Mouse (Mus musculus): ENCODE results near the gene Prkaa1. TPM values are rescaled to one million over a fixed set of nuclear protein-coding genes. Genes with fewer than 3 reads are reported as not detected.
"Not testable (repeated sequence)": the region's sequence is repeated elsewhere in the genome, so short reads cannot be mapped to it uniquely, and the experiment has no call there.

The Prkaa1 gene
- polyA plus RNA-seq, 1 experiment from 2014 or later: 23.1 TPM

DNA sequence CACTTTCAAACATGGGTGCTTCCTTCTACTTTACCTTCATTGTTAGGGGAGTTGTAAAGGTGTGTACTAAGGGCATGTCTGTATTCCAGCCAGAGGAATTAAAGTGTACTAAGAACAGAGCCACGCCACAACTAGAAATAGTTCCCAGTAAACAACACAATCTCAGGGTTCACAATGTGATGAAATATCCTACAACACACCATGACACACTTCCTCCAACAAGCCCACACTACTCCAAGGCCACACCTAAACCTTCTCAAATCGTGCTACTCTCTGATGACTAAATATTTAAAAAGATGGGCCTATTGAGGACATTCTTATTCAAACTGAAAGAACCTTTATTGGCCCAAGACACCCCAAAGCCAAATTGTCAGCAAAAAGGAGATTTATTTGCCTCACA, 16.2 kb upstream of the Prkaa1 start:
- Histone ChIP-seq H3K9me3 (ENCODE audit: control insufficient read depth, low read length) (no peaks in the 10 kb centered on the region), H3K4me1 (ENCODE audit: control insufficient read depth, insufficient read depth, low read length) (no peaks in the 10 kb centered on the region), H3K27ac (ENCODE audit: low read length) (no peak overlapping the region), H3K4me3 (ENCODE audit: low read length) (no peak overlapping the region), H3K4me2 (ENCODE audit: low read depth, low read length) (no peak overlapping the region), H3K9ac (ENCODE audit: low read depth, low read length) (no peak overlapping the region), H3K36me3 (ENCODE audit: control insufficient read depth, insufficient read depth, low read length) (peaks cover 14% of the 10 kb centered on the region), H3K27me3 (replicated peaks; ENCODE audit: control insufficient read depth, insufficient read depth, low read length) (no peaks in the 10 kb centered on the region)
- ATAC-seq: no peak
- WGBS: 75% methylated on average over 2 of the region's 2 CpGs

- no peak for ATAC-seq
- no peak overlapping the region for H3K9ac ChIP-seq (ENCODE audit: low read depth, low read length)
- WGBS: 57% methylated on average over 5 of the region's 5 CpGs
- no peaks in the 10 kb centered on the region for H3K4me1 ChIP-seq (ENCODE audit: control insufficient read depth, insufficient read depth, low read length)
- no peak overlapping the region for H3K27ac ChIP-seq (ENCODE audit: low read length)
- no peaks in the 10 kb centered on the region for H3K9me3 ChIP-seq (ENCODE audit: control insufficient read depth, low read length)
- H3K36me3 ChIP-seq (ENCODE audit: control insufficient read depth, insufficient read depth, low read length): peaks cover 11% of the 10 kb centered on the region
- H3K4me2 ChIP-seq (ENCODE audit: low read depth, low read length): no peak overlapping the region
- no peaks in the 10 kb centered on the region for H3K27me3 ChIP-seq (replicated peaks; ENCODE audit: control insufficient read depth, insufficient read depth, low read length)
- no peak overlapping the region for H3K4me3 ChIP-seq (ENCODE audit: low read length)
Observed at GRCm38 (mm10) chr15:5128176-5128940, 15.3 kb upstream of the Prkaa1 start.

DNA sequence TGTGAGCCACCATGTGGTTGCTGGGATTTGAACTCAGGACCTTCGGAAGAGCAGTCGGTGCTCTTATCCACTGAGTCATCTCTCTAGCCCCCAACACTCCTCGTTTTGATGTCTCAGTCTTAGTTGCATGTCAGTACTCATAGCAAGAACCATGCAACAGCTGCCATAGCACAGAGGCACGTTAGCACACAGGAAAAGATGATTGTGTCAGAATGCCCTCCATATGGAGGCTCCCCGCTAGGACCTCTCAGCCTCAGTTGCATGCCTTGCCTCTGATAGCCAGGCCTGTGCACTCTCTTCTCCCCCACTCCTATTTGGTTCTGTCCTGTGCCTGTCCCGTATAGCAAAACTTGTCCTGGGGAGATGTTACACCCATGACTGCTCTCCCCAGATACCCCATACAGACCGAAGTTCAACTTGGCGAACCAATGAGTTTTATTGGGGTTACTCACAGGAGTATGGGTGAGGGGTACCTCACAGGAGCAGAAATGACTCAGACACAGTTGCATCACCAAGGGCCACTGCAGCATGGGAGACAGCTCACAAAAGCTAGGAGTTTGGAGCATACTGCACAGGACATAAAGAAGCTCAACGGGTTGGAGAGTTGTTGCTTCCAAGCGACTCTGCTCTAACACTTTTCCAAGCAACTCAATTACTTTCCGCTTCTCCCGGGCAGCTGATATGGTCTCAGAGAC, 14.4 kb upstream of the Prkaa1 start:
- Histone ChIP-seq H3K4me3 (ENCODE audit: low read length) (no peak overlapping the region), H3K4me1 (ENCODE audit: control insufficient read depth, insufficient read depth, low read length) (no peaks in the 10 kb centered on the region), H3K27me3 (replicated peaks; ENCODE audit: control insufficient read depth, insufficient read depth, low read length) (no peaks in the 10 kb centered on the region), H3K9me3 (ENCODE audit: control insufficient read depth, low read length) (no peaks in the 10 kb centered on the region), H3K9ac (ENCODE audit: low read depth, low read length) (no peak overlapping the region), H3K36me3 (ENCODE audit: control insufficient read depth, insufficient read depth, low read length) (peaks cover 8% of the 10 kb centered on the region), H3K27ac (ENCODE audit: low read length) (no peak overlapping the region), H3K4me2 (ENCODE audit: low read depth, low read length) (no peak overlapping the region)
- peak; percentile 39; the same call in 1 of the 2 replicates for ATAC-seq
- WGBS: 87% methylated on average over 12 of the region's 12 CpGs

- WGBS: 81% methylated on average over 14 of the region's 14 CpGs
- H3K9ac ChIP-seq (ENCODE audit: low read depth, low read length); H3K36me3 ChIP-seq (ENCODE audit: control insufficient read depth, insufficient read depth, low read length); H3K27me3 ChIP-seq (replicated peaks; ENCODE audit: control insufficient read depth, insufficient read depth, low read length); H3K27ac ChIP-seq (ENCODE audit: low read length); H3K4me3 ChIP-seq (ENCODE audit: low read length); ATAC-seq; H3K4me1 ChIP-seq (ENCODE audit: control insufficient read depth, insufficient read depth, low read length); H3K9me3 ChIP-seq (ENCODE audit: control insufficient read depth, low read length); H3K4me2 ChIP-seq (ENCODE audit: low read depth, low read length): not testable (repeated sequence)
Observed at GRCm38 (mm10) chr15:5130887-5131668, 12.6 kb upstream of the Prkaa1 start.

GRCm38 (mm10) chr15:5133301-5133700, 10.4 kb upstream of the Prkaa1 start:
- H3K9me3 ChIP-seq (ENCODE audit: control insufficient read depth, low read length): no peaks in the 10 kb centered on the region
- H3K9ac ChIP-seq (ENCODE audit: low read depth, low read length): no peak overlapping the region
- H3K36me3 ChIP-seq (ENCODE audit: control insufficient read depth, insufficient read depth, low read length): no peaks in the 10 kb centered on the region
- no peak overlapping the region for H3K4me2 ChIP-seq (ENCODE audit: low read depth, low read length)
- H3K4me1 ChIP-seq (ENCODE audit: control insufficient read depth, insufficient read depth, low read length): no peaks in the 10 kb centered on the region
- H3K27ac ChIP-seq (ENCODE audit: low read length): no peak overlapping the region; the same call in 1 of the 2 replicates
- WGBS: 65% methylated on average over 3 of the region's 3 CpGs
- no peaks in the 10 kb centered on the region for H3K27me3 ChIP-seq (replicated peaks; ENCODE audit: control insufficient read depth, insufficient read depth, low read length)
- no peak overlapping the region for H3K4me3 ChIP-seq (ENCODE audit: low read length)
- peak; percentile 72 for ATAC-seq

DNA sequence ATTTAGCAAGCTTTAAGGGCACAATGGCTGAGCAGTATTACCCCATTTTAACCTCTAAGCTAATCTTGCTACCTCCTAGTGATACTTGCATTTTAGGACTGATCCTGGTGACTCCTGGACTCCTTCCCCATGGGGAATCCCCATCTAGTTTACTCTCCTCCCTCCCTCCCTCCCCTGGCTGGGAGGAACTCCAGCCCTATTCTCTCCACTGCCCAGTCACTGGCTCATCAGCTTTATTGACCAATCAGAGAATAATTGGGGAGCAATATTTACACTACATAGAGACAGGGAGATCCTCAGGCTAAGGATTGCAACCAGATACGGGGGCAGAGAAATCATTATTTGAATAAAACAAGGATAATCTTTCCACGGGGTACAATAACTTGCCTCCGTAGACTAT, 9.5 kb upstream of the Prkaa1 start:
- Histone ChIP-seq H3K4me1 (ENCODE audit: control insufficient read depth, insufficient read depth, low read length) (no peaks in the 10 kb centered on the region), H3K27ac (ENCODE audit: low read length) (no peak overlapping the region), H3K4me3 (ENCODE audit: low read length) (no peak overlapping the region), H3K36me3 (ENCODE audit: control insufficient read depth, insufficient read depth, low read length) (no peaks in the 10 kb centered on the region), H3K4me2 (ENCODE audit: low read depth, low read length) (no peak overlapping the region), H3K9ac (ENCODE audit: low read depth, low read length) (no peak overlapping the region), H3K27me3 (replicated peaks; ENCODE audit: control insufficient read depth, insufficient read depth, low read length) (no peaks in the 10 kb centered on the region), H3K9me3 (ENCODE audit: control insufficient read depth, low read length) (no peaks in the 10 kb centered on the region)
- 65% methylated on average over 3 of the region's 3 CpGs for WGBS
- no peak for ATAC-seq

GRCm38 (mm10) chr15:5134945-5135483, 8.6 kb upstream of the Prkaa1 start:
- Histone ChIP-seq H3K4me1 (ENCODE audit: control insufficient read depth, insufficient read depth, low read length) (no peaks in the 10 kb centered on the region), H3K27me3 (replicated peaks; ENCODE audit: control insufficient read depth, insufficient read depth, low read length) (no peaks in the 10 kb centered on the region), H3K27ac (ENCODE audit: low read length) (no peak overlapping the region), H3K36me3 (ENCODE audit: control insufficient read depth, insufficient read depth, low read length) (no peaks in the 10 kb centered on the region), H3K4me3 (ENCODE audit: low read length) (no peak overlapping the region), H3K4me2 (ENCODE audit: low read depth, low read length) (no peak overlapping the region), H3K9me3 (ENCODE audit: control insufficient read depth, low read length) (no peaks in the 10 kb centered on the region), H3K9ac (ENCODE audit: low read depth, low read length) (no peak overlapping the region)
- WGBS: 74% methylated on average over 8 of the region's 8 CpGs
- no peak for ATAC-seq

DNA sequence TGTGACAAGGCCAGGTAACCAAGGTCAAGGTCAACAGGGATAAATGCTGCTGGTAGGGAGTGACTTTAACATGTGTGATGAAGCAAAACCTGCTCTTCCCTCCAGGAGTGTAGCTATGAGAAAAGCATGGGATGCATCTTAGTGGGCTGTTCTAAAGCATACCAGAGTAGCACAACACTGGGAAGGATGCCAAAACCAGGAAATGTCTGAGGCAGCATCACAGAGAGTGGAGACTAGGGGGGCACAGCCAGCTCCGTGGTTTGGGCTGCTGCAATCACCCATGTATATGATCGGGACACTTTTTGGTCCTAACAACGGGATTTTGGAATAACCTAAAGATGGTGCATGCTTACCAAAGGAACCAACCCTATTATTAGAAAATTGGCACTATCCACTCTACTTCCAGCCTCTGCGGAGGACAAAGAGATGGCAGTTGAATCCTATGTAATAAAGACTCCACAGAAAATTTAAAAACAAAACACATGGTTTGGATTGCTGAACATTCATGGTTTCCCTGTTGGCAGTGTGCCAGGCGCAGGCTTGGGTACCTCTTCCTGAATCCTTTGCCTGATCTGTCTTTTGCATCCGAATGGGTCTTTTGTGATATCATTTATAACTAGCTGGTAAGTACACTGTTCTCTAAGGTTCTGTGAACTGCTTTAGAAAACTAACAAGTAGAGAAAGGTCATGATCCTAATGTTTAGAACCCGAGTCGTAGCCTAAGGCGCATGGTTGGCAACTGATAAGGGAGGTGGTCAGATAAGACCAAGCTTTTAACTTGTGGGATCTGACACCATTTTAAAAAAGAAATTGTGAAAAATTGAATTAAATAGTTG, 5.4 kb upstream of the Prkaa1 start:
- Histone ChIP-seq H3K36me3 (ENCODE audit: control insufficient read depth, insufficient read depth, low read length) (no peaks in the 10 kb centered on the region), H3K9me3 (ENCODE audit: control insufficient read depth, low read length) (no peaks in the 10 kb centered on the region), H3K9ac (ENCODE audit: low read depth, low read length) (no peak overlapping the region), H3K4me3 (ENCODE audit: low read length) (no peak overlapping the region), H3K4me2 (ENCODE audit: low read depth, low read length) (no peak overlapping the region), H3K4me1 (ENCODE audit: control insufficient read depth, insufficient read depth, low read length) (peaks cover 3% of the 10 kb centered on the region; the same call in 1 of the 2 replicates), H3K27me3 (replicated peaks; ENCODE audit: control insufficient read depth, insufficient read depth, low read length) (no peaks in the 10 kb centered on the region), H3K27ac (ENCODE audit: low read length) (no peak overlapping the region)
- no peak for ATAC-seq
- WGBS: 65% methylated on average over 9 of the region's 9 CpGs

All from intestine, embryonic 16.5 days (tissue).